Mouse (Mus musculus) brain, embryonic 14.5 days (tissue): ENCODE measurements at regions not wholly inside any gene's neighbourhood (a gene's known extent, or its start where the extent isn't known, plus 50 kb on each side); places are given as distances from the start of the nearest gene placed in this dataset.

Experiments used
- DNase-seq: peaks from one replicate; pipeline ENCODE4 v3.0.0-alpha.2; 2011; ENCODE audit warnings: low read depth
- CTCF ChIP-seq: fragments of 200-500 bp; IDR thresholded peaks from 2 replicates; pipeline ENCODE4 v1.5.1; 2012; ENCODE audit warnings: inconsistent platforms, mild to moderate bottlenecking, moderate library complexity, borderline replicate concordance; ENCODE audit not compliant: insufficient read depth, insufficient read length; ENCODE audit errors: extremely low read depth
- POLR2A ChIP-seq: fragments of 200-500 bp; IDR thresholded peaks from 2 replicates; pipeline ENCODE4 v1.6.1; 2012; ENCODE audit warnings: mild to moderate bottlenecking, inconsistent platforms, borderline replicate concordance; ENCODE audit not compliant: poor library complexity, insufficient read depth, insufficient read length, severe bottlenecking; ENCODE audit errors: extremely low read depth

DNA sequence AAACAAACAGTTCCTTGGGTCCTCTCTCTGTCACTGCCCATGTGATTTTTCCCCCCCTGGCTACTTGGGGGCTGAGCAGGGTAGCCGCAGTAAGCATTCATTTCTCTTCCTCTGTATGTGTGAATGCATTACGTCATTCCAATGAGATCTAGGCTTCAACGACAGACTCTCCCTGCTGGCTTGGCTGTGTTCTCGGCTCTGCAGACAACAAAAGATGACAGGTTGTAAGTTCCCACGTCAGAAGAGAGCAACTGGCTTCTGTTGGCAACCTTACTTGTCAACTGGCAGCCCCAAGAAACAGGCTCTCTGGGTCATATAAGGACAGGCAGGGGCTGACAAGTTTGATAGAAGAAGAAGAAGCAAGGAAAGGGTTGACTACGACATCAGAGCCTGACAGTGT, 423.4 kb downstream of the Sorl1 start:
- TF ChIP-seq POLR2A (no peak), CTCF (no peak)
- peak; percentile 95 for DNase-seq

DNA sequence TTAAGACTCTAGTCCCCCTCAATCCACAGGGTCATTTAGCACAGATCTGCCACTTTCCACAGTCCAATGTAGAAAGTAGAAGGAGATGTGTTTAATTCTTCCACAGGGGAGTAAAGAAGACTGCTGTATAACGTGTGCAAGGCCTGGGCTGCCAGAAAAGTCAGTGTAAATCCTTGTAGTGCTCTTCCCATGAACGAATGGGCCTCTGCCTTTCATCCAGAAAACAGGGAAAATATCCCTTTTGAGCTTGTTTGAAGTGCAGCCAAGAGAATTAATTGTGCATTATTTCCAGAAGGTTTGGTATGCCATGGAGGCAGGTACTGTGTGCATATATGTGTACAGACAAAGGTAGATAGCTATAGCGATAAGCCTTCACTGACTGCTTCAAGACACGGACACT, 425.1 kb downstream of the Sorl1 start:
- peak; percentile 76 for DNase-seq
- no peak for TF ChIP-seq POLR2A

- DNase-seq: peak; percentile 98
- TF ChIP-seq POLR2A (no peak), CTCF (no peak)
Observed at GRCm38 (mm10) chr9:41697611-41698467, 426.3 kb downstream of the Sorl1 start.

DNA sequence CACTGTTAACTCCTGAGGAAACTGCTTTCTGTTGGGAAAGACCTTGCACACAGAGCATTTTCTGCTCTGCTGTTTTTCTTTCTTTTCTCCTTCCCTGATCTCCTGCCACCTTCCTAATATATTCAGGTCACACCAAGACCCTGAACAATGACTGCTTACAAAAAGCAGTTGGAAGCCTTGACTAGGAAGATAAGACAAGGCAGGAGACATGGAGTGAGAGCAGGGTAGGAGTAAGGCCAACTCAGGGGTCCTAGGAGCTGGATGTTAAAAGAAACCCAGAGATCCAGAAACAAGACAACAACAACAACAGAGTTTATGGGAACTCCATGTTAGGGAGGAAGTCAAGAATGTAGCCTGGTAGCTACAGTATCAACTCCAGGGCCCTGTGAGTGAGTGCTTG, 426.9 kb downstream of the Sorl1 start:
- peak; percentile 82 for DNase-seq

DNA sequence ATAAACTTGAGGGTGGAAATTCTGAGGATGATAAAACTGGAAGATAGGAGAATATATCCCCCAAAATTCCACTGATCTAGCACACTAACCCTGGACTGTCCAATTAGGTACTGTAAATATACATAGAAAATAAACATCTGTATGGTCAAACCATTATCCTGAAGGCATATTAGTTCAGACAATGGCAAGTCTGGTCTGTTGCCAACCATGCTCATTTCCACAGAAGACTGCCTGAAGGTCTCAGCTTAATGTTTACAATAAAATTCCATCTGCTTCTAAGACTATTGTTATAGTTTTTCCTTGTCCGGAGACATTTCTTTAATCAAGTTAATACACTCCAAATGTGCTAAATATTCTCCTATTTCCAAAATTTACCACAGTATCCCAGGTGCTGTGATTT, 441.2 kb downstream of the Sorl1 start:
- DNase-seq: no peak
- TF ChIP-seq CTCF (no peak), POLR2A (no peak)

More for the DNA sequence above, 426.9 kb downstream of the Sorl1 start:
- TF ChIP-seq CTCF (no peak), POLR2A (no peak)

- no peak for DNase-seq
- TF ChIP-seq CTCF (no peak), POLR2A (no peak)
Observed at GRCm38 (mm10) chr9:41675656-41676055, 448.4 kb downstream of the Sorl1 start.

DNA sequence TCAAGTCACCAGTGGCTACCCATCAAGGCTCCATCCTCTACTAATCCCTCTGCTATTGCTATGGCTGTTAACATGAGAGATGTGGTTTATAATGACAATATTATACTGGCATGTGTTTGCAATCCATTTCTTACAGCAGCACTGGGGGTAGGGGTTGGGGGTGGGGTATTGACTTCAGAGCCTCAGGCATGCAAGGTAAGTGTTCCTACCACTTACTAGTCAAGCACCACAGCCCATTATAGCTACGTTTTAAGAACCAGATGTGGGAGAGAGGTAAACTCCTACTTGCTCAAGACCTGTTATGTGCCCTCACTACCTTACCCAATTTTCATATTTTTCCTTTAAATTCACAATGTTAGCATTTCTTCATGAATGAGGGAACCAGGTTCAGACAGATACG, 451.1 kb downstream of the Sorl1 start:
- TF ChIP-seq CTCF (no peak), POLR2A (no peak)
- DNase-seq: no peak

DNA sequence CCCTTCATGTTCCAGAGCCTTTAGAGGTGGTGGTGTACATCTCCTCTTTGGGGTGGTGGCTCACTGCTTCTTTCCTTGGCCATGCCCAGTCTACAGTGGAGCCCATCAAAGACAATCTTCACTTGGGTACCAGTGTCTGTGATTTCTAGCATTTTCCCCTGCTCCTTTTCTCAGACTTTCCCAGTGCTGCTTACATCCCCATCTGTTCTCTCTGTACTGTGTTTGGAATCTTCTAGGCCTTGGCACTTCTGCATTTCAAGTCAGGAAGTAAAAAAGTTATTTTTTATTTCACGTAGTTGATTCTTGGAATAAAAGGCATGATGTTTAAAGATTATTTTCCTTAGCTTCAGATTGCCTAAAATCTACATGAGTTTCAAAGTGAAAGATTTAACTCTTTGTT, 455.4 kb downstream of the Sorl1 start:
- DNase-seq: no peak
- TF ChIP-seq CTCF: no peak
- no peak for TF ChIP-seq POLR2A

DNA sequence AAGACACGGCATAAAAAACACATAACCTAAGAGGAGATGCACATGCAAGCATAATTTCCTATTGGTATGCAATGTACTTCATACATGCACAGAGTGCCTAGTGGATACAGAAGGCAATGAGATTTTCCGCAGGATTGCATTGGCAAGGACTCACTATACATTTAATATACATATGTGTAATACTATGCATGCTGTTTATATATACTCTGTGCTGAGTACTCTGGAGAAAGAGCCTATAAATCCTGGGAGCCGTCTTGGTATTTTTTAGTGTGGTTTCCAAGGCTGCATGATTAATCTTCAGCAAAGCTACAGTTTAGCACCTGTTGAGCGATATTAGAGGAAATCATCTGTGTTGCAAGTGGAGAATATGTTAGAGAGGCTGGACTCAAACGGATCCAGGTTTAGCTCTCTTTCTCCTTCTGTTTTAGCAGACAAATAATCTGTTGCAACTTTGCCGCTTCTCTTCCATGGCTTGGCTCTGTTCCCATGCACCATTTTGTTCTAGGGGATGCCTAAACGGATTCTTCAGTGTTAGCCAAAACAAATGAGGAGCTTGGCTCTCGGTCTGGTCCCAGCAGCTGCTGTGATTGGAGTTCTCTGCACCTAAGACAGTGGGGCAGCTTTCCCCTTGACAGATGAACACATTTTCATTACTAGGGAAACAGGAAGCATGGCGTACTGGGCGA, 459.0 kb downstream of the Sorl1 start:
- TF ChIP-seq POLR2A (no peak), CTCF (no peak)
- peak; percentile 96 for DNase-seq

DNA sequence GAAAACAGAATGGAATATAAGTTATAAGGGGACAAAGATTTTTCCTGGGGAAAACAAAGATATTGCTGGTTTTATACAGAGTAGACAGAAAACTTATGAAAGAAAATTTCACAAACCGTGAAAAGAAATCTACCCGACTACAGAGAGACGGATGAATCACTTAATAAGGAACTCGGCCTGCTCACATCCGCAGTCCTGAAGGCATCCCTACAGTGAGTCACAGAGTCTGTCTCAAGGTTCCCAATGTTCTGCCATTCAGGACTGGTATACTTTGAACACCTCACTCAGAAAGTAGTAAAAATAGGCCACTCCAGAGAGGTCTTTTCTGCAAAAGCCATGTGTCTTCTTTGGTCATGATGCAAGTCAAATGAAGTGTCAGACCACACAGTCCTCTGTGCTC, 463.5 kb downstream of the Sorl1 start:
- no peak for DNase-seq
- TF ChIP-seq POLR2A: no peak
- TF ChIP-seq CTCF: no peak

DNA sequence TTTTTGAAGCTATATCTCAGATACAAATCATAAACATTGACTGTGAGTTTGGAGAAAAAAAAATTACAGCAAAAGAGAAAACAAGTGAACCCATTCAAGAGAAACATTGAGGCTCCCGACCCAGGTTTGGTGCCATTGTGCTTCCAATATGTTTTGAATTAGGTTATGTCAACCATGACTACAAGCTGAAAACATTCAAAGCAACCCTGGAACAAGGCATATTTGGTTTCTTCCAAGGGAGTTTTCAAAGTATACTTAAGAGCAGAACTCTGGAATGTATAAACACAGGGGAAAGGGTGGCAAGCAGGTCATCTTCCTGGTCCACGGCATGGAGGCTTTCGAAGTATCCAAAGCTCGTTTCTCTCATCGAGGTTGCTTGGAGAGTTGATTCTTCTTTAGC, 464.1 kb downstream of the Sorl1 start:
- DNase-seq: no peak
- TF ChIP-seq POLR2A: no peak
- no peak for TF ChIP-seq CTCF
